Mouse (Mus musculus) mature B cell (primary cell): ENCODE data around the gene Itga9.

Source experiments
- in situ Hi-C: fragments of 300-500 bp; cut with MboI; formaldehyde crosslinking; loops from 2 replicates; pipeline ENCODE4 v1.14.3; 2019

The Itga9 gene

GRCm38 (mm10) chr9:118949124-118949523 lies 342.6 kb downstream of the Itga9 start:
- in situ Hi-C loops: no loop called here

- in situ Hi-C loops: no loop called here
Observed at GRCm38 (mm10) chr9:118949654-118950053, 343.2 kb downstream of the Itga9 start.

GRCm38 (mm10) chr9:118950061-118950460 lies 343.6 kb downstream of the Itga9 start:
- in situ Hi-C loops: no loop called here
